Mouse (Mus musculus): ENCODE measurements around the gene Gm10801. TPM values are rescaled to one million over a fixed set of nuclear protein-coding genes. Genes with fewer than 3 reads are reported as not detected.
"Not testable (repeated sequence)": the region's sequence is repeated elsewhere in the genome, so short reads cannot be mapped to it uniquely, and the experiment has no call there.

Gm10801 gene
- 10 to 100 TPM; 14.9 to 39.8 TPM for polyA plus RNA-seq (2017; shearing (Covaris generic))

DNA sequence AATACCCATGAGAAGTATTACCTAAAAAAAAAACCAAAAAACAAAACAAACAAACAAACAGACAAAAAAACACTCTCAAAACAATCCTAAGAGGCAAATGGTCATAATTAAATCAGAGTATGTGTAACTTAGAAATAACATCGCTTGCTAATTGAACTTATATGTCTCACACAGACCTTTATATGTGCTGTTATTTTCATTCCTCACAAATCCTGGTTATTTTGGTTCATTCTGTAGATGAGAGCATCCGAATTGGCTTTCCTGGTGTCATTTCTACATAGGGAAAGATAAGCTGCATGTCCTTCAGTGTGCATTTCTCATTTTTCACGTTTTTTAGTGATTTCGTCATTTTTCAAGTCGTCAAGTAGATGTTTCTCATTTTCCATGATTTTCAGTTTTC, at the start of gene Gm10801:
Gene Gm10801 (plus strand): TSS at position 301 of the 400 bp plus-strand sequence.
- ATAC-seq: not testable (repeated sequence)

DNA sequence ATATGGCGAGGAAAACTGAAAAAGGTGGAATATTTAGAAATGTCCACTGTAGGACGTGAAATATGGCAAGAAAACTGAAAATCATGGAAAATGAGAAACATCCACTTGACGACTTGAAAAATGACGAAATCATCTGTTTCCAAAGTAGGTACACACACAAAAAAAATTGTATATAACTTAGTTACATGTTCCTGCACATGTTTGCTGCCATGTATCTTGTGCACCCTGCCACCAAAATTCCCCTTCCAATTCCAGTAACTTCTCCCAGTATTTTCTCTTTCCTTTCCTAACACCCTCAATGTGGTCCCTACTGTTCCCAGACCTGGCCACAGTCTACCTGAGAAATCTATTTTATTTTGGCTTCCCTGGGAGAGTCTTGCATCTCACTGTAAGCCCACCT, 5.2 kb downstream of the Gm10801 start, which contains the start of gene Gm10800:
Gene Gm10800 (minus strand): TSS at position 101 of the 400 bp plus-strand sequence.
- ATAC-seq: not testable (repeated sequence)

DNA sequence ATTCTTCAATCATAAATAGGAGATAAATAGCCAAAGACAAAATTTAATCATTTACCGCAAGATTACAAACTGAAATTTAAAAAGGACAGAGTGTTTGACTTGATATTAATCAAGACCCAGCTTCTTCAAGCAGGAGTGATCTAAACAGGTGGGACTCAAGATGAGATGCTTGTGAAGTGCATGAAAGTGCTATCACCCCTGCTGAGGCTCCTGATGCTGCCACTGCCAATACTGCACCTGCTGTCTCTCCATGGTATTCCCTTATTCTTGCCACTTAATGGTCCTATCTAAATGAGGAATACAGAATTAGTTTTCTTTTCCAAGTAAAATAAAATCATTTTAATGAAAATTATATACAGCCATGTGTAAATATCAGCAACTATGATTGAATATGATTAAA, 35.5 kb downstream of the Gm10801 start:
- ATAC-seq: no peak

Other genes starting within 250 kb of the Gm10801 start
- 100 to 1,000 TPM in 1 of 2 experiments, 10 to 100 TPM in 1; 45.2 to 225 TPM for gene Gm10800, start 5.1 kb downstream of the Gm10801 start, polyA plus RNA-seq (2017; shearing (Covaris generic))